Mouse (Mus musculus) thymus, postnatal 4 days (tissue): ENCODE measurements around the gene Krt32.

Experiments used
- DNase-seq: peaks from one replicate; pipeline ENCODE4 v3.0.0; 2021

Krt32 gene

GRCm38 (mm10) chr11:100087861-100088260 lies at the start of gene Krt32:
Gene Krt32, minus strand, starts transcription at chr11:100088226.
- no peak for DNase-seq

- no peak for DNase-seq
Observed at GRCm38 (mm10) chr11:100137693-100138092, 49.7 kb upstream of the Krt32 start.

DNA sequence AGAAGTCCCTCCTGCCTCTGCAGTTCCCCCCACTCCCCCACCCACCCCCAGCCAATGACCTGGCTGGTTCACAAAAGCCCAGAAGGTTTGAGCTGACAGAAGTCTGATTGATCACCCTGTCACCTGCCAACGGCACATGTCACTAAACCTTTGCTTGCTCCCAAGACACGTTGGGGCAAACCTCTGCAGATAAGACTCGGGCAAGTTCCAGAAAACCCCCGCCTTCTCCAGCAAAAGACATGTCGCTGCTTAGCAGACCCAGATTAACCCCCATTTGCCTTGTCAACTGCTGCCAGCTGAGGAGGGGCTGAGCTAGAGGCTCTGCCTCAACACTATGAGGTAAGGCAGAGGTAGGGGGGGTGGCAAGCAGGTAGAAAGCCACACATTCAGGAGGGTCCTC lies 48.5 kb upstream of the Krt32 start:
- no peak for DNase-seq

DNA sequence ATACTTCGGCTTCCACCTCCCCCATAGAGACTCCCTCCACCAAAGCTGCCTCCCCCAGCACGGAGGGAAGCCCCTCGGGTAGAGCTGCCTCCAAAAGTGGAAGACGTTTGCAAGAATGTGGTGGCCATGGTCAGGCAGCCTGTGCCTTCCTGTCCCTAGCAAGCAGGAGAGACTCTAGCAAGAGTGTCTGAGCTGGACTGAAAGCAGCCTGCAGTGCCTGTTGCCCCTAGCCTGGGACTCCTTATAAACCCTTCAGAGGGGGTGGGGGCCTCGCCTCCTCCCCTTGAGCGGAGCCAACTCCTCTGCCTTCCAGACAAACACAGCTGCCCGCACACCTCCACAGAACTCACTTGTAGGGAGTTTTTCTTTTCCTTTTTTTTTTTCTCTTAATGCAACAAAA lies 47.7 kb upstream of the Krt32 start, which contains the start of gene Krt15:
Krt15 (minus strand) TSS at position 198 of the 400 bp plus-strand sequence.
- no peak for DNase-seq

DNA sequence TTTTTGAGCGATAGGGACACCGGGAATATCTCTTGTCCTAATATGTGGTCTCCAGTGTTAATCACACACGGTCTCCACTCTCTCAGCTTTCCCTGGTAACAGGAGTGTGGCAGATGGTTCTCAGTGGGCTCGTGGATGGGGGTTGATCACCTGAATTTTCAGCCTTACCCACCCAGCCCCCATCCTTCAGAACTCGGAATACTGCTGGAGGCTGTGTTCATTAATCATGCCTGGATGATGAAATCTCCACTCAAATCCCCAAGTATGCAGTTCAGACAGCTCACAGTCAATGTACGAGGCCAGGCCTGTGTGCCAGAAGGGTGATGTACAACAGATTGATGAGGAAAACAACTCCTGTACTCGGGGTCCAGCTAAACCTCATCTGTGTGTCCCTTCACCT lies 36.9 kb upstream of the Krt32 start:
- DNase-seq, result no peak

DNA sequence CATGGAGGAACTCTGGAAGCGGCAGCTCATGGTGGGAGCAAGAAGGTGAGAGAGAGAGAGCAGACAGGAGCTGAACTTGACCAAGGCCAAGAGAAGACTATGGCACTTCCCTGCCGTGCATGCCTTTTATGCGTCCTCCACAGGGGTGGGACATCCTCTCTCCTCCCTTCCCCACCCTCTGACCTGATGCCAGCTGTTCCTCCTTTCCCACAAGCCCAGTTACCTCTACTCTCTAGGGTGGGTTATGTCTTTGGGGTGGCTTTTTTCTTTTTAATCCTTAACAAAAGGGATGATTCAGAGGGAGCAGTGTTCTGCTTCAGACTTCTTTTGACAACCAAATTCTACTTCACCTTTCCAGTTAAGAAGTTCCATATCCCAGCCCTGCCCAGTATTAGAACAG lies 33.4 kb upstream of the Krt32 start, which contains the start of gene Krt13:
Krt13 (minus strand) TSS at position 101 of the 400 bp plus-strand sequence.
- DNase-seq, result no peak

GRCm38 (mm10) chr11:100120331-100120730 lies 32.3 kb upstream of the Krt32 start:
- no peak for DNase-seq

DNA sequence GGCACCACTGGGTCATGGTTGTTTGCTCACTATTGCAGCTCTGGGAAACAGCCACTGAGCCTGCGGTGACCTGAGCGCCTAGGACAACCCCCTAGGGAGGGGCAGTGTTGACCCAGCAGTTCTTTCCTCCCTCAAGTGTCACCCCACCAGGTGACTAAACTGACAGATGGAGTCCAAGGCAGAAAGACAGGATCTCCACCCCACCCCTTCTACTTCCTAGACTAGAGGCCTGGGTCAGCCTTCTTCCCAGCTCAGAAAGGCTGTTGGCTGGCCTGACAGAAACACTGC lies 25.7 kb upstream of the Krt32 start:
- no peak for DNase-seq

GRCm38 (mm10) chr11:100112935-100113741 lies 25.1 kb upstream of the Krt32 start:
- no peak for DNase-seq

GRCm38 (mm10) chr11:100105576-100106122 lies 17.6 kb upstream of the Krt32 start, which contains the start of gene Krt36:
Gene Krt36, minus strand, starts transcription at chr11:100105626.
- DNase-seq, result no peak

- no peak for DNase-seq
Observed at GRCm38 (mm10) chr11:100102693-100103429, 14.8 kb upstream of the Krt32 start.

DNA sequence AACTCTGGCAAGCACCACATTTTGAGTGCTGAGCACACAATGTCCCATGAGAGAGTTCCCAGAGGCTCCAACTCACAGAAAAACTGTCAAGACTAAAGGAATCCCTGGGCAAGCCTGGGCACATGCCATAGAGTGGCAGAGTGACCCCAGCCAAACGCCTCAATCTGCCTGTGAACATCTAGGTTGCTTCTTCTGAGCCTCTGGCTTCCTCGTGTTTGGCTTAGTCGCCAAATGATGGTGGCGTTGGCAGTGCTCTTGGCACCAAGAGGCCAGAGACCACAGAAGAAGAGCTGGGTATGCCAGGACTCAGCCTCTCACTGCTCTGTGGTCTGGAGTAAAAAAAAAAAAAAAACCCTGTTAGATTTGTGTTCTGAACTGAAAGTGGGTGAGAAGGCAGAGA lies 12.4 kb upstream of the Krt32 start:
- no peak for DNase-seq

- DNase-seq, result no peak
Observed at GRCm38 (mm10) chr11:100097819-100098218, 9.8 kb upstream of the Krt32 start.

DNA sequence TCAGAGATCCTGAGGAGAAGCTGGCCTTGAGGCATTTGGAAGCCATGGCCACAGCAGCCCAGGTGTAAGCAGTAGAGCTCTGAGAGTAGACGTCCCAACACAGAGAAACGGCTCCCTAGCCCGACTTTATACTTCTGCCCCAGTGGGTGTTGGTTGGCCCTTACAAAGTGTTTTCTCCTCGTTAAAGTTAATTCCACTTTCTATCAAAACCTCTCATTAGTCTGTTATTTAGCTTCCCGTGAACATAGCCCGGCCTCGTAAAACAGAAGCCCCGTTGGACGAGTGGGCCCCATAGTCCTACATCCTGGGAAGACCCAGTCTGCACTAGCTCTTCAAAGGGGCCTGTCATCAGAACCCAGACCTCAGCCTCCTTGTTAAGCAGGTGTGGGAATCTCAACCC lies 8.1 kb upstream of the Krt32 start, which contains the start of gene Krt35:
Krt35 (minus strand) TSS at position 101 of the 400 bp plus-strand sequence.
- no peak for DNase-seq

GRCm38 (mm10) chr11:100088378-100089025 lies 476 bp upstream of the Krt32 start:
- DNase-seq, result no peak

GRCm38 (mm10) chr11:100073873-100074272 lies 14.2 kb downstream of the Krt32 start:
- no peak for DNase-seq

- DNase-seq, result no peak
Observed at GRCm38 (mm10) chr11:100067293-100068036, 20.6 kb downstream of the Krt32 start.

DNA sequence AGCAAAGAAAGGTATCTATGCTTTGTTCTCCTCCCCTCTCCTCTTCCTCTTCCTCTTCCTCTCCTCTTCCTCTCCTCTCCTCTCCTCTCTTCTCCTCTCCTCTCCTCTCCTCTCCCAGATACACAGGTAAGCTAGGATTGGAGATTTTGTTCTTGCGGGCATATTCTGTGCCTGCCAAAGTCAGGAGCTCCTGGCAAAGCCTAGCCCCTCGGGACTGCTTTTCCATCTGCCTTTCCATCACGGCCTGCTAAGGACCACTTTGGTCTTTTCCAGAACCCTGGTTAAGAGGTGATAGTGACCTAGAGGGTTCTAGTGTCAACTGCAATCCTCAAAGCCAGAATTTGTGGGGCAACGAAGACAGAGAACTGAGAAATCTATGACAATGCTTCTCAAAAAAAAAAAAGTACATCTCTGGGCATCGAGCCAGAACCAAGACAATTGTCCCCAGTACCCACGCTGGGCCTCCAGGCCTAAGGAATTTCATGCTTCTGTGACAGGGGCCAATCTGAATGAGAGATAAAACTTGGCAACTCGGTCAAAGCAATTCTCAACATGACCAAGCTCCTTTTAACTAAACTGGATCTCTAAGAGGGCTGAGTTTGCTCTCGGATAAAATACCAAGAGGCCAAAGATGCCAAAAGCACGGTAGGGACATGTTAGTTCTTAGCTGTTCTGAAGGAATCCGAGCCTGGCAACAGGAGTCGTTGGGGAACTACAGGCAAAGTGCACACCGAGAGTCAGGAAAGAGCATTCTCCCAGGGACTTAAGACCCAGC lies 21.6 kb downstream of the Krt32 start:
- no peak for DNase-seq

DNA sequence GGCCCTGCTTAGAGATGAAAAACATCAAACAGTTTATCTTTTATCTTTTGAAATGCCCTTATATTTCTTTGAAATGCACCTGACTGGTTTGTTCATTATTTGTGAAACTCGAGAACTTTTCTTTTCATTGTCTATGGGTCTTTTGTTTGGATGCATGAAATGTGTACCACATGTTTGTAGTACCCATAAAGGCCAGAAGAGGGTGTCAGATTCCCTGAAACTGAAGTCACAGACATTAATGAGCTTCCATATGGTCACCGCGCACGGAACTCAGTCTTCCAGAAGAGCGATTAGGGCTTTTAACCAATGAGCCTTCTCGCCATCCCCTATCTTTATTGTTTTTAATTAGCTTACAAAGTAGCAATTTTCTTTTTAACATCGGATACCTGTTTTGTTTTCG lies 29.2 kb downstream of the Krt32 start:
- DNase-seq, result no peak

DNA sequence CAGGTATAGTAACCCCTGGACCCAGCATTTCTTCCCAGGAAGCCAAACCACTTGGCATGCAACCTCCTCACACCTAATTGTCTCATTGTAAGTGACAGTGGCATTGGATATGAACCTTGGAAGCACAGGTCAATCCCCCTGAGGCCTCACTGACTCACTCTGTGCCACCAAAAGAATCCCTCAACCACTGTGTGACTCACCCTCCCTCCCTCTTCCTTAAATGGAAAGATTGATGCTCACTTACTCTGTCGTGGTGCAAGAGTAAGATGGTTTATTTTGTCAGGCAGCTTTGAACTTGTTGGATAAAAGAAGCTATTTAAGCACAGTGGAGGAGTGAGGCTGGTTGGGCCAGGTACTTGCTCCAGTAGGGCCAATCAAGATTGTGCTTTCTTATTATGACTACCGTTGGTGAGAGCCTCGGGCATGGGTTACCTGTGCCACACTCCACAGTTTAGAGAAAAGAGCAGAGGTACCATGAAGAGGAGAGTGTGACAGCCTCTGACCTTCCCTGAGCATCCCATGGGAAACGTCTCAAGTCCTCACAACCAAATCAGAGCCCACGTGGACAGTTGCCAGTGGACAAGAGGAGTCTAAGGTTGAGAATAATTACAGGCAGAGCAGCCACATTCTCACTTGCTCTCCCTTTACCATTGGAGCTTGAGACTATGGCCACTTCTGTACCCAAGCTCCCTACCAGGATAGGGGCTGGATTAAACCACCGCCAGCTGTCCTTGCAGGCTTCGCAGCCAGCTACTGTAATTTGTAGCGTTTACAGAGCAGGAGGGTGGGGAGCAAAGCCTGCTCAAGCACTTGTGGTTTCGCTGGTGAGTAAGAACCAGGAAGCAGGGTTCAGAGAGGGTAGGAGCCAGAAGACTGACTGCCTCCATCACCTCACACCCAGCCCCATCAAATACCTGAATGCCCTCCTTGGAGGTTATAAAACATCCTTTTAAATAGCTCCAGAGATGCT lies 32.1 kb downstream of the Krt32 start:
- DNase-seq, result no peak

DNA sequence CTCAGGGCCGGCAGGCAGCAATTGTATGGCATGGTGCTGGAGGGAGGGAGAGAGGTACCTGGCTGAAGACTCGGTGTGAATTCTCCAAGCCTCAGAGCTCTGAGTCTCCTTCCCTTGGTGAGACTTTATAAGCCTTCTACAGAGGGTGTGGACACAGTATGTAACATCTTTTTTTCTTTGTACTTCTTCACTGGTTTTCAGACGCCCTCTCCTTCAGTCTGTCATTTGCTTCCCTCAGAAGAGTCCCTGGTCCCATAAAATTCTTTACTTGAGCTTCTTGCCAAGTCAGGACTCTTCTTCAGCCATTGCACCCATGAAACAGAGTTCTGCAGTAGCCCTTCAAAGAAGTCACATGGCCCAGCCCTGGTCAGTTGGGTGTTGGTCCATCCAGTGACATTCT lies 37.6 kb downstream of the Krt32 start, which contains the start of gene Krt31:
Krt31 (minus strand) TSS at position 101 of the 400 bp plus-strand sequence.
- no peak for DNase-seq
